Mouse (Mus musculus) G1E (cell line): ENCODE results near the gene Hspbap1. TPM values are rescaled to one million over a fixed set of nuclear protein-coding genes. Genes with fewer than 3 reads are reported as not detected.

Experiments used
- ATAC-seq: 2 replicates; pipeline ENCODE4 v1.8.0; 2016; ENCODE audit warnings: mild to moderate bottlenecking; ENCODE audit not compliant: insufficient number of reproducible peaks, poor library complexity, low FRiP score, severe bottlenecking; ENCODE audit errors: extremely low read depth
- DNase-seq: peaks from one replicate; pipeline ENCODE4 v3.0.0; 2012; ENCODE audit warnings: low spot score
- H3K27me3 ChIP-seq: 2 replicates; pipeline ENCODE4 v1.6.1; 2012; ENCODE audit warnings: mild to moderate bottlenecking, low read length, inconsistent platforms; ENCODE audit not compliant: insufficient read depth
- H3K36me3 ChIP-seq: replicated peaks from 2 replicates; pipeline ENCODE3; 2012; ENCODE audit warnings: mild to moderate bottlenecking, inconsistent platforms
- H3K4me1 ChIP-seq: 2 replicates; pipeline ENCODE4 v1.6.1; 2012; ENCODE audit warnings: low read depth, low read length, inconsistent platforms, mixed read lengths; ENCODE audit not compliant: insufficient read depth
- H3K4me3 ChIP-seq: 2 replicates; pipeline ENCODE4 v1.5.1; 2012; ENCODE audit warnings: low read depth, mild to moderate bottlenecking, inconsistent platforms, low read length, moderate library complexity, mixed read lengths
- H3K9me3 ChIP-seq: replicated peaks from 2 replicates; pipeline ENCODE4 v1.6.1; 2012; ENCODE audit warnings: inconsistent platforms
- CTCF ChIP-seq: IDR thresholded peaks from 2 replicates; pipeline ENCODE4 v1.5.1; 2012; ENCODE audit warnings: low read depth, low read length, inconsistent platforms, mixed read lengths
- GATA1 ChIP-seq: IDR thresholded peaks from 2 replicates; pipeline ENCODE4 v1.6.1; 2012; ENCODE audit warnings: borderline replicate concordance, low read length, inconsistent platforms, mixed read lengths
- GATA2 ChIP-seq: IDR thresholded peaks from 2 replicates; pipeline ENCODE4 v1.6.1; 2012; ENCODE audit warnings: low read depth, low read length, inconsistent platforms, borderline replicate concordance
- POLR2AphosphoS5 ChIP-seq: IDR thresholded peaks from 2 replicates; pipeline ENCODE4 v1.6.1; 2012; ENCODE audit warnings: low read depth, low read length, inconsistent platforms; ENCODE audit not compliant: insufficient replicate concordance
- TAL1 ChIP-seq: conservative IDR thresholded peaks from 2 replicates; pipeline ENCODE4 v1.6.1; 2012; ENCODE audit warnings: low read depth, low read length, inconsistent platforms, mixed read lengths
- polyA plus RNA-seq: library from polyadenylated mRNA; stranded (reverse); fragments of >175 nt; gene quantifications from 2 replicates; pipeline ENCODE4 v1.2.3, GENCODE M21; 2012
- total RNA-seq, 2 experiments: library from RNA; stranded (forward) in 1 of 2; stranded (reverse) in 1 of 2; fragments of 200-1000 nt in 1 of 2; fragments of >200 nt in 1 of 2; fragmentation: Nextera tagmentation in 1 of 2; gene quantifications; 2 replicates each; pipeline ENCODE4 v1.2.3; 2014 to 2017

The Hspbap1 gene
- total and polyA plus RNA-seq, 3 experiments, result 17.5 to 31.9 (median 18.3) TPM

- no peak for DNase-seq
- H3K4me3 ChIP-seq, result no peak overlapping the region
- ATAC-seq, result no peak
- peaks cover 68% of the 10 kb centered on the region for H3K36me3 ChIP-seq
- H3K9me3 ChIP-seq, result no peaks in the 10 kb centered on the region
- TF ChIP-seq CTCF (no peak), POLR2AphosphoS5 (no peak), GATA1 (no peak)
- H3K4me1 ChIP-seq, result peaks cover 42% of the 10 kb centered on the region
- H3K27me3 ChIP-seq, result no peaks in the 10 kb centered on the region
These were observed 31.9 kb upstream of the Hspbap1 start for GRCm38 (mm10) chr16:35738096-35738767.

DNA sequence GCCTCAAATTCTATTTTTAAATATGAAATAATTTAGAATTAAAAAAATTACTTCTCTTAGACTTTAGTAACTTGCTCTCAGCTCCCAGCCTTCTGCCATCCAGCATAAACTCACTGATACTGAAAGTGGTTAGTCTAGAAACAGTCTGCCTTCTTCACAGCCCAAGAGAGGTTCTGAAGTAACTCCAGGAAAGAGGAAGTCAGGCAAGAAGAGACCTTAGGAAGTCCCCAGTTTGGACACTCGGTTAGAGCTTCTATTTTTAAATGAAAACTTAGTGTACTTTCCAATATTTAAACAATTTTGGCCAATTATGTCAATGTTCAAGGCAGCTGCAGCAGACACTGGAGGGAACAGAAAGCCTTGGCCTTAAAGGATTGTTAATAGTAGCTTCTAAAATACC is 30.6 kb upstream of the Hspbap1 start:
- TF ChIP-seq TAL1 (no peak), GATA1 (no peak), POLR2AphosphoS5 (no peak), GATA2 (no peak), CTCF (no peak)
- no peaks in the 10 kb centered on the region for H3K9me3 ChIP-seq
- H3K27me3 ChIP-seq, result no peaks in the 10 kb centered on the region
- H3K36me3 ChIP-seq, result peaks cover 64% of the 10 kb centered on the region
- DNase-seq, result peak; percentile 27
- H3K4me1 ChIP-seq, result peaks cover 39% of the 10 kb centered on the region
- H3K4me3 ChIP-seq, result no peak overlapping the region
- no peak for ATAC-seq

- DNase-seq, result no peak
- H3K4me1 ChIP-seq, result peaks cover 39% of the 10 kb centered on the region
- H3K27me3 ChIP-seq, result no peaks in the 10 kb centered on the region
- H3K4me3 ChIP-seq, result no peak overlapping the region
- ATAC-seq, result no peak
- TF ChIP-seq GATA1, result no peak
- no peak for TF ChIP-seq TAL1
- TF ChIP-seq POLR2AphosphoS5, result no peak
- no peak for TF ChIP-seq CTCF
- no peak for TF ChIP-seq GATA2
- peaks cover 65% of the 10 kb centered on the region for H3K36me3 ChIP-seq
- H3K9me3 ChIP-seq, result no peaks in the 10 kb centered on the region
These were observed 29.8 kb upstream of the Hspbap1 start for GRCm38 (mm10) chr16:35740357-35740756.

- TF ChIP-seq TAL1 (no peak), GATA1 (no peak), CTCF (no peak), GATA2 (no peak), POLR2AphosphoS5 (no peak)
- DNase-seq (no peak), ATAC-seq (no peak)
- peaks cover 62% of the 10 kb centered on the region for H3K36me3 ChIP-seq
- H3K9me3 ChIP-seq, result no peaks in the 10 kb centered on the region
- H3K4me3 ChIP-seq, result no peak overlapping the region
- H3K4me1 ChIP-seq, result peaks cover 36% of the 10 kb centered on the region
- no peaks in the 10 kb centered on the region for H3K27me3 ChIP-seq
These were observed 29.2 kb upstream of the Hspbap1 start for GRCm38 (mm10) chr16:35740943-35741342.

DNA sequence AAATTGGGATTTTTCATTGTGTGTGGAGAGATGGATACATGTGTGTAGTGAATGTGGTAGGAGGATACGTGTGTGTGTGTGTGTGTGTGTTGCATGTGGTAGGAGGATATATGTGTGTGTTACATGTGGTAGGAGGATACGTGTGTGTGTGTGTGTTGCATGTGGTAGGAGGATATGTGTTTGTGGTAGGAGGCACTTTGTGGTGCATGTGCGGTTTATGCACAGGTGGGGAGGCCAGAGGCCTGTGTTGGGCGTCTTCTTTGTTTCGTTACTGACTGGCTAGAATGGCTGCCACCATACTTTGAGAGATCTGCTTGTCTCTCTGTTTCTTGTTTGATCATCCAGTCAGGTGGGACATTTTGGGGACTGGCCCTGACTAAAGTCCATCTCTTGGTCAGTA is 28.6 kb upstream of the Hspbap1 start:
- H3K4me3 ChIP-seq, result no peak overlapping the region
- no peaks in the 10 kb centered on the region for H3K27me3 ChIP-seq
- no peaks in the 10 kb centered on the region for H3K9me3 ChIP-seq
- peaks cover 36% of the 10 kb centered on the region for H3K4me1 ChIP-seq
- no peak for DNase-seq
- no peak for ATAC-seq
- peaks cover 65% of the 10 kb centered on the region for H3K36me3 ChIP-seq
- TF ChIP-seq CTCF (no peak), TAL1 (no peak), GATA2 (no peak), POLR2AphosphoS5 (no peak), GATA1 (no peak)

DNA sequence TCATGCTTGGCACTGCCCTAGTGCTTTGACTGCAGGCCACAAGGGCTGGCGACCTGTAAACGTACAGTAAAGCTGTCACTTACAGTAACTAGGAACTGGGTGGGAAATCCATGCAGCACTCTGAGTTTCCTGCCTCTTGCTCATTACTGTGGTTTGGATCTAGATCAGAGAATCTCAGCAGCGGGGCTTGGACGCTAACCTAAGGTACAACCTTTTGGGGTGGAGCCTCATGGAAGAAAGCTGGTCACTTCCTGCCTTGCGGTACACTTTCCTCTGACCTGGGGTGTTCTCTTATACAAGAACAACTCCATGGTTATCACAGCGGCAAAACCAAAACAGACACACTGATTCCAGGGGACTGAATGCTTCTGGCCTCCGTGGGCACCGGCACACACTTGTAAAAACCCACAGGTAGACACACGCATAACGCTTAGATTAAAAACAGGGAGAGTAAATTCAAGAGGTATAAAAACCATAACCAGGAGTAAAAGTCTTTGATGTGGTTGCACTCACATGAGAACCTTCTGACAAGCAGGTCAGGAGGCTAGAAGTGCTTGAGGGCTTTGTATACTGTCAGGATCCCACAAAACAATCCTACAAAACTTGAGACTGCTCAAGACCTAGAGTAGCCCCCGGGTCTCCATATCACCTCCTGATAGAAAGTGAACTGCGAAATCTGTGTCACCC is 27.8 kb upstream of the Hspbap1 start:
- peaks cover 32% of the 10 kb centered on the region for H3K4me1 ChIP-seq
- peaks cover 67% of the 10 kb centered on the region for H3K36me3 ChIP-seq
- DNase-seq (no peak), ATAC-seq (no peak)
- no peaks in the 10 kb centered on the region for H3K27me3 ChIP-seq
- TF ChIP-seq GATA2, result no peak
- TF ChIP-seq GATA1, result no peak
- no peak overlapping the region for H3K4me3 ChIP-seq
- no peaks in the 10 kb centered on the region for H3K9me3 ChIP-seq
